Mouse (Mus musculus): ENCODE data around the gene Creb3l1.

Gene Creb3l1

DNA sequence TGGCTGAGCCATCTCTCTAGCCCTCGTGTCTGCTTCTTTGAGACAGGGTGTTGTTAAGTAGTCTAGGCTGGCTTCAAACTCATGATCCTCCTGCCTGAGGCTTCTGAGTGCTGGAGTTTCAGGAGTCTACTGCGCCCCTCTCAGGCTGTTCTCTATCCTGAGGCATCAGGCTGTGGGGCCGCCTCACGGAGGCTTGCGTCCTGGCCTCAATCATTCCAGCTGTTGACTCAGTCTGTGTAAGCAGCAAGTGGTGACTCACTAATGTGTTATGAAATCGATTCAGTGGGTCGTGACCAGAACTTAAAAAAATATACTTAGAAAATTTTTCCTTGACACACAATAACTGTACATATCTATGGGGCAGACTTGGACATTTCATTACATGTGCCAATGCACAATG lies 19.7 kb downstream of the Creb3l1 start:
- DNase-seq (ENCODE audit: low spot score in 2 of 2), result no peak

DNA sequence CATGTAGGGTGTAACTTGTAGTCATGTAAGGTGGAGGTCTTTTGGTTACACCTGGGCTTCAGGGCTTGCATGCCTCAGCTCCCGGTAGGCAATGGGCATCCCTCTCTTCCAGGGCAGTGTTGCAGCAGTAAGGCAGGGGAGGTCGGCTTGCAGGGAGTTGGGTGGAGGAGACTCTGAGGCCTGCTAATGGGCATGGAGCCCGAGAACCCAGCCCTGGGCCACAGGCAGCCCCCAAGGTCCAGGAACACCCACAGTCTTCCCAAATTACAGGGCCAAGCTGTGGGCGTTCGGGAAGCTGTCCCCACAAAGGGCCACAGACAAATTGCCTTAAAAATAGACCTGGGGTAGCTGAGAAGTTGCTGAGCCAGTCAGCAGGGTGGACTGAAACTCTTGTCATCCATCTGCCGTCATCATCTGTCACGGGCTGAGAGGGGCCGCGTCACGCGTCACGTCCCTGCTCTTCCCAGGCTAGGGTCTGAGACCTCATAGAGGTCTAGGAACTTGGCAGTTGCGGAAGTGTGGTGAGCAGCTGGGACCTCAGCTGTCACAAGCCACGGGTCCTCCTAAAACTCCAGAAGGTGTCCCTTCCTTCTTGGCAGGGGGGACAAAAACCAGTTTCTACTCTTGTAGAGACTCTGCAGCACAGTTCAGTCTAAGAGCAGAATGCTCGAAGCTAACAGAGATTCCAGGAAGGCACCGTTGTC lies 26.2 kb downstream of the Creb3l1 start:
- no peak for DNase-seq (ENCODE audit: low spot score in 2 of 2)

- no peak for DNase-seq (ENCODE audit: low spot score in 2 of 2)
Observed at GRCm38 (mm10) chr2:91996006-91996405, 28.3 kb downstream of the Creb3l1 start.

DNA sequence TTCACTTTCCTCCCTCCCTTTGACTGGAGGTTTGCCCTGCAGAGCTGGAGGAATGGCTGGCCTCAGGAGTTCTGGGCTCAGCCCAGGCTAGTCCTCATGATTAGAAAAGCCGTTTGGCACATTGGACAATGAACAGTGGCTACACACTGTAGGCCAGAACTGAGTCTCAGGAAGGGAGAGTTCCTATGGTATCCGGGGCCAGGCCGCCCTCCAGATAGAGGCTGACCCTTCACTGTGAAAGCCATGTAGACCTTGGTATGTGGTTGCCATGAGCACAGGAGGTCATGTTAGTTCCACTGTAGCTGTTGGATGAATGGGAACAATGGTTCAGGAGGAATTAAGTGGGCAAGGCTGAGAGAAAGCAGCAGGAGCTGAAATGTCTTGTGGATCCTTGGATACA lies 30.9 kb downstream of the Creb3l1 start:
- no peak for DNase-seq (ENCODE audit: low spot score in 2 of 2)

- DNase-seq (ENCODE audit: low spot score in 2 of 2), result no peak
Observed at GRCm38 (mm10) chr2:91989750-91990149, 34.6 kb downstream of the Creb3l1 start.

DNA sequence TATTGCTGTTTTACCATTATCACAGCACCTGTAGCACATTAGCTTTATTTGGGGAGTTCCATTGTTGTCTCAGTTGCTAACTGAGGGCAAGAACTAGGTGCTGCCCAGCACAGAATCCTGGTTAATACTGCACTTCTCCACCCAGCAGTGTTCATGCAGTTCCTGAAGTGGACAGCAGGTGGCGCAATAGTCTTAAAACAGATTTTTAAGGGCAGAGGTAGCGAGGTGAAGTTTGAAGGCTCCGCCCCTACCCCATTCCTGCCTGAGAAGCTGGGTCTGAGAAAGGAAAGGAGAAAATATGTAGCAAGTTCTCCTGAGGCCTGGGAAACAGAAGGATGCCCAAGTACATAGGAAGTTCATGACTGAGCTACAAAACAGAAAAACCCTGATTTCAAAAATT lies 36.8 kb downstream of the Creb3l1 start:
- peak in 1 of 2 experiments; percentile 76 for DNase-seq (ENCODE audit: low spot score in 2 of 2)

GRCm38 (mm10) chr2:91986071-91986470 lies 38.2 kb downstream of the Creb3l1 start:
- no peak for DNase-seq (ENCODE audit: low spot score in 2 of 2)

DNA sequence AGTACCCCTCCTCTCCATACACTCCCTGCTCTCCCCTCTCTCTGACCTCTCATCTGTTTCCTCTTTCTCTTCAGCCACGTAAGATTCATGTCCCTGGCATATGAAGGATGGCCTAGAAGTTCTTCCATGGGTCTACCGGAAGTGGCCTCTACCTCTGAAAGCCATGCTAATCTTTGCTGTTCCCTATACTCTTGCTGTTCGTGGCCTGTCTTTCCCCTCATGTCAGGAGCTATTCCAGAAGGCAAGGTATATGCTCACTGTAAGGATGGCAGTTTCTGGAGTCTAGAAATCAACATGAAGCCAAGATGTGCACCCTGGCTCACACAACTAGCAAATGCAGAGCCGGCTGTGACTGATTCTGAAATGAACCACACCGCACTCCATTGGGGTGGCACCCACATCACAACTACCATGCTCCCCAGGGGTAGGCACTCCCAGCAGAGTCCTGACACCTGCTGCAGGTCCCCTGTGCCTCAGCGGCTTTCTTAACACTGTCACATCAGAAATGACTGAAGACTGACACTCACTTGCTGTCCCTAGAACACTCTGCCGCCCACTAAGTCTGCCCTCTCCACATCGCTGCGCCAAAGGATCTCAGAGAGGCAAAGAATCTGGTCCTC lies 39.3 kb downstream of the Creb3l1 start:
- no peak for DNase-seq (ENCODE audit: low spot score in 2 of 2)

GRCm38 (mm10) chr2:91984439-91984838 lies 39.9 kb downstream of the Creb3l1 start:
- peak; percentile 67 to 78 for DNase-seq (ENCODE audit: low spot score in 2 of 2)

- DNase-seq (ENCODE audit: low spot score in 2 of 2), result no peak
Observed at GRCm38 (mm10) chr2:91980830-91981229, 43.5 kb downstream of the Creb3l1 start.

DNA sequence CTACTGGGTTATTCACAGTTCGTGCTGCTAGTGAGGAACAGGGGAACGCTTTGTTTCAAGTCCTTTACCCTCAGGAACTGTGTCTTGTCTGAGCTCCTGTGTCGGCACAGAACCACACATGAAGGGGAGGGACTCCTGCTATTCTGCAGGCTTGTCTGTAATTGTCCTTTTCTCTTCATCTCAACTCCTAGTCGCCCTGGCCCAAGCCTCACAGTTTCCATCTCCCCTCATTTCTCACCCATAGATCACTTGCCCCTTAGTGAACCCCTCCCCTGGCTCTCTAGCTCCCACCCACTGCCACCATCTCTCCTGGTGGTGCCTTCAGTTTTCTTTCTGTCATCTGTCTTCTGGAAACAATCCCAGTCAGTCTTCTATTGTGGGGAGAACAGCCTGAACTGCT lies 44.1 kb downstream of the Creb3l1 start:
- no peak for DNase-seq (ENCODE audit: low spot score in 2 of 2)

- no peak for DNase-seq (ENCODE audit: low spot score in 2 of 2)
Observed at GRCm38 (mm10) chr2:91978547-91978946, 45.8 kb downstream of the Creb3l1 start.

DNA sequence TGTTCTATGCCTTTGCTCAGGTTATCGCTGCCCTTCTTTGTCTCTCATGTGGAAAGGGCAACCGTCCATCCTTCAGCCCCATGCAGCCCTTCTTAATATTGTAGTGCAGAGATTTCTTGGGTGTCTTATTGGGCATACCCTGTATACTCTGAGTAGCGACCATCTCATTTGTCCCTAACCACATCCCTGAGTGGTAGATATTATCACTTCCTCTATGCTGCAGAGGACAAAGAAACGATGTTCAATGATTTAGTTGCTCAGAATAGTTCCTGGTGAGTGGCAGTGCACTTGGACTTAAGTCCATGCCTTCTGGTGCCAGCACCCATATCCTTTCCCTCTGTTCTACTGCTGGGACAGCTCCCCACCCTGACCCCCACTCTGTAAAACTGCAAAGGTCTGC lies 46.3 kb downstream of the Creb3l1 start:
- DNase-seq (ENCODE audit: low spot score in 2 of 2), result no peak

DNA sequence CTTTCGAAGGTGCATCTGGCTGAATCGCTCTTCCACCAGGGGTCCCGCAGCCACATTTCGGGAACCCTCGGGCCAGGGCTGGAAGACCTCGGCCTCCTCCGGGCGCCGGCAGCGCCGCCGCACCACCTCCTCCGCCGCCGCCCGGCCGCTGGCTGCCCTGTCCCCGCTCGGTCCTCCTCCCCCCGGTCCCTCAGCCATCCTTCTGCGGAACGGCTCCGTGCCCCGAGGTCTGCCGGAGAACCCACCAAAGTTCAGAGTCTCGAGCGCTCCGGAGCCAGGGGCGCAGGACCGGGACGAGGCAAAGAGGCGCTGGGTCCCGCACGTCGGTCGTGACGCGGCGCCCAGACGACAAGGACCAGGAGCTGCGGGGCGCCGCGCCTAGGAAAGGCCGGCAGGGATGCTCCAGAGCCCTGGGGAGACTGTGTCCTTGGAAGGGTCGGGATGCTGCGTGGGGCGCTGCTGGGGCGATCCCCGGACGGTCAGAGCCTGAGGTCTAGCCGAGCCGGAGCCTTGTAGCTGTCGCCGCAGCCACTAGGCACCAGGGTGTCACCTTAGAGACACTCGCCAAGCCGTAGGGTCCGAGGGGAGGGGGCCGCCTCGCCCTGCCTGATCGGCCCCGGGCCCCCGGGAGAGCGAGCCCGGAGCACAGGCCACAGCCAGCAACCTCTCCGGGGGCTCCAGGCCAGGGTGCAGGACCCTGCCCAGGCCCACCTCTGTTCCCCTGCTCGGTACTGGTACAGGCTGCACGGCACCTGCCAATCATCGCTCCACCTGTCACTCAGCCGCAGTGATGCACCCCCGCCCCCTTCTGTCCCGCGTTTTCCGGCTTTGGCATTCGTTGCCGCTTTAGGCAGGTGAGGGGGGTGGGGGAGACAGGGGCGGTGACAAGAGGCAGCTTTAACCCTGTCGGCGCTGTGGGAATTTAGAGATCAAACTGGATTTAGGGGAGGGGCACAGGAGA lies 48.4 kb downstream of the Creb3l1 start, which contains the start of gene Dgkz:
TSS of gene Dgkz (minus strand) at position 284 of the 961 bp plus-strand sequence.
- no peak for DNase-seq (ENCODE audit: low spot score in 2 of 2)

- no peak for DNase-seq (ENCODE audit: low spot score in 2 of 2)
Observed at GRCm38 (mm10) chr2:91973416-91974135, 50.7 kb downstream of the Creb3l1 start.

GRCm38 (mm10) chr2:91972121-91972566 lies 52.2 kb downstream of the Creb3l1 start:
- DNase-seq (ENCODE audit: low spot score in 2 of 2), result peak in 1 of 2 experiments; percentile 53

GRCm38 (mm10) chr2:91971231-91972097 lies 52.8 kb downstream of the Creb3l1 start:
- DNase-seq (ENCODE audit: low spot score in 2 of 2), result peak; percentile 64 to 72

DNA sequence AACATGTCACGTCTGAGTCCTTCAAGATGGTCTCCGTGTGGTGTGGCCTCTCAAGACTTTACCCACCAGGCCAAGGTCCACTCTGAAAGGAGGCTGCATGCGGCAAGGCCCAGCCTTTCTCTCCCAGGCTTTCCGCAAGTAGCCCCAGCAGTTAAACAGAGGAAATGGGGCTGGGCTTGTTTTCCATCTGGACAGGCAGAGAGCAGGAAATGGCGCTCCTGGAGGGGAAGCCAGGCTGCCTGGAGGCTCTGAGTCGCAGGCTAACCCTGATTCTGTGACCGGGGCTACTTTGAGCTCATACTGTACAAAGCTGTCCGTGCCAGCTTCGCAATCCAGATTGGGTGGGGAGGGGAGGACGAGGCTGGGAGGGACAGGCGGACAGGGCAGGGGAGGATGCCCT lies 56.3 kb downstream of the Creb3l1 start:
- peak; percentile 63 to 76 for DNase-seq (ENCODE audit: low spot score in 2 of 2)

- no peak for DNase-seq (ENCODE audit: low spot score in 2 of 2)
Observed at GRCm38 (mm10) chr2:91966367-91966766, 57.9 kb downstream of the Creb3l1 start.

DNA sequence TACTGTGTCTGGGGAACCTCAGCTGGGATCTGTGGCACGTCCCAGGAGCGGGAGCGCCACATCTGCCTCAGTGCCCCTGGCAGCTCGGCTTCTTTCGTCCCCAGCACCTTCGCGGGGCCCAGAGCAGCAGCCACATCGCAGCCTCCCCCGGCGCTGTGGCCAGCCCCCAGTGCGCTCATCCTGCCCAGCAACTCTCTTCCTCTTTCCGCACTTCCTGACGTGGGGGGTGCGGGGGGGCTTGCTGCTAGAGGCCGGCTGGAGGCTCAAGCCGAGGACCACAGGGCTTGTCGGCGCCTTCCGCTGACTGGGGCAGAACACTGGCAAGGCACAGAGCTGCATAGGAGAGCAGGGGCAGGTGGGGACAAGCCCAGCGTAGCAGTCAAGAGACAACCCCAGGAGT lies 58.9 kb downstream of the Creb3l1 start:
- peak; percentile 79 to 91 for DNase-seq (ENCODE audit: low spot score in 2 of 2)
